Mouse (Mus musculus) adipocyte (in vitro differentiated cells): Measurements from ENCODE around the gene Mapk1ip1l.
"Not testable (repeated sequence)": the region's sequence is repeated elsewhere in the genome, so short reads cannot be mapped to it uniquely, and the experiment has no call there.

Source experiments
- DNase-seq: peaks from one replicate; pipeline ENCODE4 v3.0.0-alpha.2; 2016; ENCODE audit warnings: low spot score

Gene Mapk1ip1l

DNA sequence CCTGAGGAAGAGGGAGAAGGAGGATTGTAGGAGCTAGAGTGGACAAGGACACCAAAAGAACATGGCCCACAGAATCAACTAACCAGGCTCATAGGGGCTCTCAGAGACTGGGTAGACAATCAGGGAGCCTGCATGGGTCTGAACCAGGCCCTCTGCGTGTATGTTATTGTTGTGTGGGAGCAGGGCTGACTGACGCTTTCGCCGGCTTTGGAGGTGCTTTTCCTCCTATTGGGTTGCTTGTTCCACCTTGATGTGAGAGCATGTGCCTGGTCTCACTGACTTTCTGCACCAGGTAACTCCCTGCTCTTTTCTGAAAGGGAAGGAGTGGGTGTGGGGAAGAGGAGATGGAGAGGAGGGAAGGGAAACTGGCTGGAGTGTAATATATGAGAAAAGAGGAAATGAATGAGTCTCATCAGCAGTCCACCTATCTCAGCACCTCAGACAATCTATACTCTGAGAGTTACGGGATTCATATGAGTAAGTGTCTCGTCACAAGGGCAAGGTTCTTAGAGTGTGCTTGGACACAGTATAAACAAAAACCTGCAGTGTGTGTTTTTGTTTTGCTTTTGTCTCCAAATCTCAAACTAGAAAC is 6.8 kb downstream of the Mapk1ip1l start:
- DNase-seq, result no peak

DNA sequence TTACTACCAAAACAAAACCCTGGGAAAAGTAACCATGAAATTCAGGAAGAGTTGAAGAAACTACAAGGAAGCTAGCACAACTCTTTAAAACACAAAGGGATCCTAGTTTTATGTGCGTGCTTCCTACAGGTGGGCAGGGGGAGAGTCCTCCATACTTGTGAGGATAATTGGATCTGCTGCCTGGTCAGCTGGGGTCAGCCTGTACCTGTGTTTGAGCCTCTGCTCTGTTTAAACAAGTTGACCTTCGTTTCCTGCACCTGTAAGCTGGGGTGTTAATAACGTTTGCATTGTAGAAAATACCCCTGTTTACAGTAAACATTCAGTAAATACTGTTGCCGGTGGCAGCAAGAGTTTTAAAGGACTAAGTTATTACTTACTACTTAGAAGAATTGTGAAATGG is 7.9 kb downstream of the Mapk1ip1l start:
- DNase-seq, result no peak

DNA sequence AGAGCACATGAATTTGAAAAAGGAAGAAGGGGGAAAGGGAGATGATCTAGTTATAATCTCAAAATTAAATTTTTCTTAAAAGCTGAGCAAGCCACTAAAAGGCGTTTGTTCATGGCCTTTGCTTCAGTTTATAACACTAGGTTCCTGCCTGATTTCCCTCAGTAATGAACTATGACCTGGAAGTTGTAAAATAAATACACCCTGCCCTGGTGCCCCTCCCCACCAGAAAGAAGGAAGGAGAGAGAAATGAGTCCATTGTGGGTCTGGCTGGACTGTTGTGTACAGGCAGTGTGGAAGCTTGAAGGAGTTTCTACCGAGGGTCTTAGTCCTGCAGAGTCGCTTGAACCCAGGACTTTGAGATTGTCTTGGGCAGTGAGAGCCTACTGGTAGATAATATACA is 9.6 kb downstream of the Mapk1ip1l start:
- no peak for DNase-seq

DNA sequence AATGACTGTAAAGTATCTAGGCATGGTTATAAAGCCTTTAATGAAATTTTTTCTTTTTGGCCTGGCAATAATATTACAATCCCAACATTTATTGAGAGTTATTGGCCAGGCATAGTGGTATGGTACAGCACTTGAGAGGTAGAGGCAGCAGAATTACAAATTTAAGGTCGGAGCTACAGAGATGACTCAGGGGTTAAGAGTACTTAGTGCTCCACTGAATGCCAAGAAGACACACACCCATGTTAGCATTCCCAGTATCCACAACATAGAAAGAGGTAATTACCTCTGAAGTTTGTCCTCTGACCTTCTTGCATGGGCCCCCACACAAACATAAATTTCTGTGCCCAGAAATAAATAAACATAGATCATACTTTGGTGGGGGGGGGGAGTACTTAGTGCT is 11.0 kb downstream of the Mapk1ip1l start:
- DNase-seq, result no peak

GRCm38 (mm10) chr14:47310342-47311181 is 12.5 kb downstream of the Mapk1ip1l start:
- no peak for DNase-seq

- DNase-seq, result no peak
Observed at GRCm38 (mm10) chr14:47319362-47319761, 21.3 kb downstream of the Mapk1ip1l start.

DNA sequence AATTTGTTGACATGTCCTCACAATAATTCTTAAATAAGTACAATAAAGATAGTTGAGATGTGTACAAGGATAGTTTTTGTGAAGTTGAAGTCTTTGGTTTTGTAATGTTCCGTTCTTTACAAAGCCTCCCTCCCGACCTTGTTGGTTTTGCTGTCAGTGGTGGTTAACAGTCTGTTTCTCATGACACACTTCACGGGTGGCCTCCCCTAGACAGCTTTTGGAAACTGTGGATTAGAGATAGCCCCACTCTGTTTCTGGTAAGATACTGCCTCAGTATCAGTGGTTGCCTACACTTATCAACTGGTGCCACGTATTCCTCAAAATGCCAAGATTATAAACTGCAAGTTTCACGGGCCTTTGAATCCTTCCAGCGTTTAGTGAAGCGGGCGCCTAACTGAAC is 23.5 kb downstream of the Mapk1ip1l start:
- not testable (repeated sequence) for DNase-seq

DNA sequence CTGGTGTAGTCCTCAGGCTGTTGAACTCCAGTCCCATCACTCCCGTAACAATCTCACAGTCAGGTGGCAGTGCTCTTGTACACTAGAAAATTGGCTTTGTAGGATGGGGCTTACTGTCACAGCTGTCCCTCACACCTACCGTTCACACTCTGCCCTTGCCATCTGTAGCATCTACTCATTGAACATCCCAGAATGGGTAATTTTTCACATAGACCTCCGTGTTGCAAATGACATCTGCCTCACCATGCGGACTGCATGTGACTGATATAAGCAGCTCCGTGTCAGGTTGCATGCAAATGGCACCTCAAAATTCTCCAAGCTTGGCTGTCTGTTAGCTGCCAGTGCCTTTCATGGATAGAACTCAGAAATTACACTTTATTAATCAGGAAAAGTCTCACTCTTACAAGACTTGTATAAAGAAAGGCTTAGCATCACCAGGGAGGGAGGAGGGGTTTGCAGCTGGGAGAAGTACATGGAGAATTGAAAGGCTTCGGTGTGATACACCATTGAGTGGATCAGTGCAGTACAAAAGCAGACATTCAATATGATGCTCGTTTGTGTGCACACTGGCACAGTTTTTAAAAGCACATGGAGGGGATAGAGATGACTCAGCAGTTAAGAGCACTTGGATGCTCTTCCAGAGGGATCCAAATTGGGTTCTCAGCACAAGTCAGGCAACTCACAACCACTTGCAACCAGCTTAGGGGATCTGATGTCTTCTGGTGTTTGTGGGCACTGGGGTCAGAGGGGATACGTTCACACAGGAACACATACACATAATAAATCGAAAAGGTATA is 28.1 kb downstream of the Mapk1ip1l start:
- no peak for DNase-seq

DNA sequence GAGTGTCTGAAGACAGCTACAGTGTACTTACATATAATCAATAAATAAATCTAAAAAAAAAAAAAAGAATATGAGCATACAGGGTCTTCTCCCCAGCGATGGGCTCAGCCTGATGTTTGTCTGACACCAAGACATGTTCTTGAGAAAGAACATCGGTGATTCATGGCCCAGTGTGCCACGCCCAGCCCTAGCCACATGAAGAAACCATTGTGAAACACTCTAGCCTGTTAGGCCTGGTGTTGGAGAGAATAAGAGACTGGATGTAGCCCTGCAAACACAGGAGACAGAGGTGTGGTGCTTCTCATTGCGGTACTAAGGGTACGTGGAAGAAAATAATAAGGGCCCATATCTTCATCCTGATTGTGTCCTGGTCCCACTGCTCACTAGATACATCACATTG is 29.3 kb downstream of the Mapk1ip1l start:
- peak; percentile 30 for DNase-seq

- DNase-seq, result no peak
Observed at GRCm38 (mm10) chr14:47331920-47332319, 33.9 kb downstream of the Mapk1ip1l start.

- peak; percentile 67 for DNase-seq
Observed at GRCm38 (mm10) chr14:47334819-47335218, 36.8 kb downstream of the Mapk1ip1l start.

DNA sequence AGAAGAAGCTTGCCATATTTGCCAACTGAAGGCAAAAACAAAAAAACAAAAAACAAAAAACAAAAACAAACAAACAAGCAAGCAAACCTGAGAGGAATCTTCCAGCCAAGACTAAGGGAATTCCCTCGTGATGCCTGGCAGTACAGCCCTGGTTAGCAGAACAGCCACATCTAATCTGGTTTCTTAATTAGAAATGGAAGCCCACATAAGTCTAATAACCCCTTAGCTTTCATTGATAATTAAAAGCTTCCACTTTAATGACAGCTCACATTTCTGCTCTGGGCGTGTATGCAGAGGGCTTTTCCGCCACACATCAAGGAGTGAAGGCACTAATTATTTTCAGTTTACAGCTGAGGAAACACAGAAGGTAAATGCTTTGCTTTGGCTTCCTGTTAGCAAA is 37.2 kb downstream of the Mapk1ip1l start:
- DNase-seq, result no peak

GRCm38 (mm10) chr14:47340231-47340925 is 42.3 kb downstream of the Mapk1ip1l start:
- DNase-seq, result no peak

DNA sequence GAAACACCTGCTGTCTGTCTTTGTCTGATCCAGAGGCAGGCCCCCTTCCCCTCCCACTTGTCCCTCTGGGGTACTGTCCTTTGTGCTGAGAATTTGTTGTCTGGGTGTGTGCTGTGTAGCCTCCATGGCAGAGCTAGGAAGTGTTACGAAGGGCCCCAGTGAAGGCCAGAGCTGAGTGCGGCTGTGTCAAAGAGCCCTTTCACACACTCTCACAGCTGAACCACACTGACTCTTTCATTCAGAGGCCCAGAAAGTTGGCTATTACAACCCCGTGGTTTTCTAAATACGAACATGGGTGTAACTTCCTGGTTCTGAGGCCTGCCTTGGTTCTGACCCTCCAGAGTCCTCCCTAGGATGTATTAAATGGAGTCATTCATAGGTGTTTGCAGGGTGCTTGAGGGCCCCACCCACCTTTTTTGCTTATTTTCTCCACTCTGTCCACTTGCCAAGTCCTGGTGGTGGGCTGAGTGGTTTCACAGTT is 43.8 kb downstream of the Mapk1ip1l start:
- DNase-seq, result peak; percentile 81

DNA sequence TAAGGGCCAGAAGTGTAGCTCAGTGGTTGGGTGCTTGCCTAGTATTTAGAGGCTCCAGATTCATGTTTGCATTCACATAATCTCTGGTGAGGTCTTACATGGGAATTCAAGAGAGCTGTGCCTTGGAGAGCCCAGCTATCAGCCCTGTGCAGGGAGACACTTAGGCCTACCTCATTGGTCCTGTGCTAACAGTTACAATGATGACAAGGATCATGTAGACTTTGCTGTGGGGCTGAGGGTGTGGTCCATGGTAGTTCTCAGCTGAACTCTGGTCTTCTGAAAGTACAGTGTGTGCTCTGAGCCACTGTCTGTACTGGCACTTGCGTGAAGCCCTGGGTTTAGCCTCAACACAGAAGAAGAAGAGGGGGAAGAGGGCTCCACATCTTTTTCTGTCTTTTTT is 48.6 kb downstream of the Mapk1ip1l start:
- no peak for DNase-seq

GRCm38 (mm10) chr14:47350974-47351373 is 52.9 kb downstream of the Mapk1ip1l start:
- no peak for DNase-seq

DNA sequence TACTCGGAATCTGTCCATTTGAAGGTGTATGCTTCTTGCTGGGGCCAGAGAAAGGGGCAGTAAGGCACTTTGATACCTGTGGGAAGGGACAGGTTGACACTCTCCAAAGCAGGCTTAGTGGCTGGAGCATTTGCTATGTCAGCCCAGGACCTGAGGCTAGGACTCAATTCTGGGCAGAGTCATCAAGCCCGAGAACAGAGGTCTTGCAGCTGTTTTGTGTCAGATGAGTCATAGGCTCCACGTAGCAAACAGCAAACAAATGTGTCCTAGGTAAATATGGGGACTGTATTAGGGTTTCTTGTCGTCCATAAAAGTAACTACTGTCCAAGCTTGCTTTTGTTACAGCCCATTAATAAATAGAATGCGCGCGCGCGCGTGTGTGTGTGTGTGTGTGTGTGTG is 54.2 kb downstream of the Mapk1ip1l start:
- no peak for DNase-seq

- no peak for DNase-seq
Observed at GRCm38 (mm10) chr14:47353240-47353639, 55.2 kb downstream of the Mapk1ip1l start.

DNA sequence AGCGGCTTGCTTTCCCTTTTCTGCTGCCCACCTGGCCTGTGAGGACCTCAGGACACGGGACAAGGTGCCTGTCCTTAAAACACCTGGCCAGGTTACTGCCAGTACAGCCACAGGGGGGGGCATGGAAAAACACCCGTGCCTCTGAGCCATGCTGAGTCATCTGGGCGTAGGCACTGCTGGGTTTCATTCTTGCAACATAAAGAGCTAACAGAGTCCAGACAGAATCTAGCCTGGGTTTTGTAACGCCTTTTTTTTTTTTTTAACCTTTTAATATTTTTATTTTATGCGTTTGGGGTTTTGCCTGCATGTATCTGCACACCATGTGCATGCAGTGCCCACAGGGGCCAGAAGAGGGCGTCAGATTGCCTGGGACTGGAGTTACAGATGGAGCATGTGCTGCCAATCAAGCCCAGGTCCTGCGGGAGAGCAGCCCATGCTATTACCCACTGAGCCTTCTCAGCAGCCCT is 56.1 kb downstream of the Mapk1ip1l start:
- DNase-seq, result peak; percentile 63

- DNase-seq, result no peak
Observed at GRCm38 (mm10) chr14:47354948-47355347, 56.9 kb downstream of the Mapk1ip1l start.

- no peak for DNase-seq
Observed at GRCm38 (mm10) chr14:47356622-47357021, 58.6 kb downstream of the Mapk1ip1l start.

- no peak for DNase-seq
Observed at GRCm38 (mm10) chr14:47359610-47360009, 61.5 kb downstream of the Mapk1ip1l start.
